Mouse (Mus musculus): Measurements from ENCODE around the gene Shprh.
"Not testable (repeated sequence)": the region's sequence is repeated elsewhere in the genome, so short reads cannot be mapped to it uniquely, and the experiment has no call there.

The Shprh gene

GRCm38 (mm10) chr10:11148884-11149741, at the start of gene Shprh:
TSS of gene Shprh (plus strand) at chr10:11149427.
- DNase-seq (ENCODE audit: low spot score), result peak; percentile 99

- DNase-seq (ENCODE audit: low spot score), result no peak
Measured at GRCm38 (mm10) chr10:11121781-11122180, 27.4 kb upstream of the Shprh start.

GRCm38 (mm10) chr10:11145580-11145979, 3.6 kb upstream of the Shprh start:
- DNase-seq (ENCODE audit: low spot score), result no peak

GRCm38 (mm10) chr10:11148446-11148845, 781 bp upstream of the Shprh start:
- no peak for DNase-seq (ENCODE audit: low spot score)

- DNase-seq (ENCODE audit: low spot score), result no peak
Measured at GRCm38 (mm10) chr10:11149742-11150125, 507 bp downstream of the Shprh start.

GRCm38 (mm10) chr10:11151644-11152043, 2.4 kb downstream of the Shprh start:
- no peak for DNase-seq (ENCODE audit: low spot score)

GRCm38 (mm10) chr10:11157039-11157438, 7.8 kb downstream of the Shprh start:
- no peak for DNase-seq (ENCODE audit: low spot score)

GRCm38 (mm10) chr10:11164537-11164936, 15.3 kb downstream of the Shprh start:
- no peak for DNase-seq (ENCODE audit: low spot score)

GRCm38 (mm10) chr10:11170252-11170651, 21.0 kb downstream of the Shprh start:
- DNase-seq (ENCODE audit: low spot score), result no peak

- DNase-seq (ENCODE audit: low spot score), result no peak
Measured at GRCm38 (mm10) chr10:11171615-11172014, 22.4 kb downstream of the Shprh start.

GRCm38 (mm10) chr10:11172519-11172918, 23.3 kb downstream of the Shprh start:
- DNase-seq (ENCODE audit: low spot score), result no peak

GRCm38 (mm10) chr10:11175801-11176482, 26.7 kb downstream of the Shprh start:
- DNase-seq (ENCODE audit: low spot score), result no peak

- DNase-seq (ENCODE audit: low spot score), result no peak
Measured at GRCm38 (mm10) chr10:11180077-11180476, 30.9 kb downstream of the Shprh start.

- DNase-seq (ENCODE audit: low spot score), result no peak
Measured at GRCm38 (mm10) chr10:11197341-11197740, 48.1 kb downstream of the Shprh start.

- no peak for DNase-seq (ENCODE audit: low spot score)
Measured at GRCm38 (mm10) chr10:11198346-11198745, 49.1 kb downstream of the Shprh start.

GRCm38 (mm10) chr10:11199980-11200379, 50.8 kb downstream of the Shprh start:
- DNase-seq (ENCODE audit: low spot score), result no peak

- not testable (repeated sequence) for DNase-seq (ENCODE audit: low spot score)
Measured at GRCm38 (mm10) chr10:11205883-11206282, 56.7 kb downstream of the Shprh start.

GRCm38 (mm10) chr10:11208670-11209069, 59.4 kb downstream of the Shprh start:
- no peak for DNase-seq (ENCODE audit: low spot score)

GRCm38 (mm10) chr10:11212003-11212402, 62.8 kb downstream of the Shprh start:
- no peak for DNase-seq (ENCODE audit: low spot score)

- no peak for DNase-seq (ENCODE audit: low spot score)
Measured at GRCm38 (mm10) chr10:11226442-11226841, 77.2 kb downstream of the Shprh start.

- DNase-seq (ENCODE audit: low spot score), result peak; percentile 37
Measured at GRCm38 (mm10) chr10:11229545-11230178, 80.4 kb downstream of the Shprh start.

GRCm38 (mm10) chr10:11233208-11233607, 84.0 kb downstream of the Shprh start:
- DNase-seq (ENCODE audit: low spot score), result no peak

GRCm38 (mm10) chr10:11242988-11243387, 93.8 kb downstream of the Shprh start:
- not testable (repeated sequence) for DNase-seq (ENCODE audit: low spot score)
